Mouse (Mus musculus): ENCODE results near the gene Nmnat2. TPM values are rescaled to one million over a fixed set of nuclear protein-coding genes. Genes with fewer than 3 reads are reported as not detected.

The Nmnat2 gene
- total and polyA plus RNA-seq, 3 experiments: 1.3 to 2.8 TPM; not detected in 1

- Histone ChIP-seq H3K36me3 (ENCODE audit: control insufficient read depth in 1 of 2, insufficient read depth in 2 of 2, low read length in 2 of 2) (no peaks in the 10 kb centered on the region), H3K27ac (ENCODE audit: control insufficient read depth, low read depth, low read length) (no peak overlapping the region), H3K4me1 (ENCODE audit: control insufficient read depth in 1 of 2, insufficient read depth in 2 of 2, low read length in 2 of 2) (no peaks in the 10 kb centered on the region), H3K9ac (ENCODE audit: control insufficient read depth, low read depth, low read length, poor library complexity, severe bottlenecking) (no peak overlapping the region), H3K9me3 (replicated peaks; ENCODE audit: insufficient read depth, low read length) (no peaks in the 10 kb centered on the region), H3K27me3 (ENCODE audit: control insufficient read depth in 1 of 2, insufficient read depth in 2 of 2, low read length in 2 of 2) (peaks cover 7 to 14% of the 10 kb centered on the region in 2 experiments), H3K4me3 (ENCODE audit: control insufficient read depth in 1 of 2, insufficient read depth in 1 of 2, low read depth in 2 of 2, low read length in 2 of 2) (no peak overlapping the region), H3K79me2 (ENCODE audit: control insufficient read depth, insufficient read depth, low read length, poor library complexity) (no peaks in the 10 kb centered on the region)
- TF ChIP-seq EP300 (IDR thresholded peaks at IDR 0.05; ENCODE audit: low read depth in 1 of 2, low read length in 2 of 2) (no peak), MYB (IDR thresholded peaks at IDR 0.05; ENCODE audit: low read depth, low read length) (no peak), TCF12 (IDR thresholded peaks at IDR 0.05; ENCODE audit: low read depth, low read length) (no peak), ZKSCAN1 (IDR thresholded peaks at IDR 0.05; ENCODE audit: low read depth, low read length) (no peak), UBTF (IDR thresholded peaks at IDR 0.05; ENCODE audit: borderline replicate concordance, insufficient read depth, low read depth, low read length) (no peak), MAFK (IDR thresholded peaks at IDR 0.05; ENCODE audit: borderline replicate concordance, low read depth, low read length) (no peak), TBP (IDR thresholded peaks at IDR 0.05; ENCODE audit: low read depth, low read length) (no peak), POLR2AphosphoS5 (IDR thresholded peaks at IDR 0.05; ENCODE audit: borderline replicate concordance, low read depth, low read length) (no peak), ZMIZ1 (IDR thresholded peaks at IDR 0.05; ENCODE audit: low read depth, low read length) (no peak), GATA1 (IDR thresholded peaks at IDR 0.05; ENCODE audit: low read depth, low read length) (no peak)
- DNase-seq (ENCODE audit: low read depth, low spot score): no peak
Observed at GRCm38 (mm10) chr1:152933962-152934361, 20.8 kb upstream of the Nmnat2 start.

GRCm38 (mm10) chr1:152935476-152935875, 19.3 kb upstream of the Nmnat2 start:
- Histone ChIP-seq H3K9ac (ENCODE audit: control insufficient read depth, low read depth, low read length, poor library complexity, severe bottlenecking) (no peak overlapping the region), H3K4me1 (ENCODE audit: control insufficient read depth in 1 of 2, insufficient read depth in 2 of 2, low read length in 2 of 2) (no peaks in the 10 kb centered on the region), H3K4me3 (ENCODE audit: control insufficient read depth in 1 of 2, insufficient read depth in 1 of 2, low read depth in 2 of 2, low read length in 2 of 2) (no peak overlapping the region), H3K27ac (ENCODE audit: control insufficient read depth, low read depth, low read length) (no peak overlapping the region), H3K27me3 (ENCODE audit: control insufficient read depth in 1 of 2, insufficient read depth in 2 of 2, low read length in 2 of 2) (peaks cover 12 to 13% of the 10 kb centered on the region in 2 experiments), H3K36me3 (ENCODE audit: control insufficient read depth in 1 of 2, insufficient read depth in 2 of 2, low read length in 2 of 2) (no peaks in the 10 kb centered on the region), H3K9me3 (replicated peaks; ENCODE audit: insufficient read depth, low read length) (no peaks in the 10 kb centered on the region), H3K79me2 (ENCODE audit: control insufficient read depth, insufficient read depth, low read length, poor library complexity) (no peaks in the 10 kb centered on the region)
- TF ChIP-seq E2F4 (IDR thresholded peaks at IDR 0.05; ENCODE audit: borderline replicate concordance, low read depth, low read length) (no peak), SMC3 (IDR thresholded peaks at IDR 0.05; ENCODE audit: low read depth, low read length) (no peak), JUND (IDR thresholded peaks at IDR 0.05; ENCODE audit: low read depth, low read length) (no peak), MAFK (IDR thresholded peaks at IDR 0.05; ENCODE audit: borderline replicate concordance, low read depth, low read length) (no peak), ZC3H11A (IDR thresholded peaks at IDR 0.05; ENCODE audit: low read depth, low read length) (no peak), HCFC1 (IDR thresholded peaks at IDR 0.05; ENCODE audit: low read depth, low read length) (no peak), MXI1 (IDR thresholded peaks at IDR 0.05; ENCODE audit: low read depth, low read length) (no peak), KAT2A (conservative IDR thresholded peaks at IDR 0.05; ENCODE audit: low read depth, low read length) (no peak), MAZ (IDR thresholded peaks at IDR 0.05; ENCODE audit: low read depth, low read length) (no peak)
- no peak for DNase-seq (ENCODE audit: low read depth, low spot score)

Data from MEL (cell line).